Mouse (Mus musculus) ZHBTc4 (cell line): ENCODE results near the gene Cript.
"Not testable (repeated sequence)": the region's sequence is repeated elsewhere in the genome, so short reads cannot be mapped to it uniquely, and the experiment has no call there.

Experiments
- DNase-seq: peaks from one replicate; pipeline ENCODE4 v3.0.0-alpha.2; 2011; ENCODE audit warnings: low read depth, low spot score

The Cript gene

GRCm38 (mm10) chr17:87050469-87051175 is 25.3 kb downstream of the Cript start:
- DNase-seq = peak; percentile 15

GRCm38 (mm10) chr17:87051652-87052051 is 26.3 kb downstream of the Cript start:
- DNase-seq = no peak

GRCm38 (mm10) chr17:87052432-87052831 is 27.1 kb downstream of the Cript start:
- DNase-seq = no peak

- no peak for DNase-seq
Measured at GRCm38 (mm10) chr17:87053921-87054320, 28.6 kb downstream of the Cript start.

GRCm38 (mm10) chr17:87055051-87055459 is 29.7 kb downstream of the Cript start:
- no peak for DNase-seq

GRCm38 (mm10) chr17:87055663-87056062 is 30.3 kb downstream of the Cript start:
- DNase-seq = no peak

- DNase-seq = no peak
Measured at GRCm38 (mm10) chr17:87056761-87057160, 31.4 kb downstream of the Cript start.

- DNase-seq = no peak
Measured at GRCm38 (mm10) chr17:87057486-87058266, 32.3 kb downstream of the Cript start.

GRCm38 (mm10) chr17:87062639-87063038 is 37.3 kb downstream of the Cript start:
- peak; percentile 40 for DNase-seq

- no peak for DNase-seq
Measured at GRCm38 (mm10) chr17:87063461-87063860, 38.1 kb downstream of the Cript start.

GRCm38 (mm10) chr17:87063969-87064368 is 38.6 kb downstream of the Cript start:
- DNase-seq = no peak

GRCm38 (mm10) chr17:87068997-87069396 is 43.6 kb downstream of the Cript start:
- no peak for DNase-seq

GRCm38 (mm10) chr17:87072183-87072582 is 46.8 kb downstream of the Cript start:
- not testable (repeated sequence) for DNase-seq

- no peak for DNase-seq
Measured at GRCm38 (mm10) chr17:87072766-87073440, 47.6 kb downstream of the Cript start.

- no peak for DNase-seq
Measured at GRCm38 (mm10) chr17:87073470-87073869, 48.1 kb downstream of the Cript start.

- DNase-seq = not testable (repeated sequence)
Measured at GRCm38 (mm10) chr17:87078217-87078616, 52.9 kb downstream of the Cript start.

GRCm38 (mm10) chr17:87080724-87081123 is 55.4 kb downstream of the Cript start:
- no peak for DNase-seq

GRCm38 (mm10) chr17:87082547-87082946 is 57.2 kb downstream of the Cript start:
- DNase-seq = no peak

- no peak for DNase-seq
Measured at GRCm38 (mm10) chr17:87083671-87084070, 58.3 kb downstream of the Cript start.
